Mouse (Mus musculus) heart, postnatal 0 days (tissue): Measurements from ENCODE around the gene Ap1ar. TPM values are rescaled to one million over a fixed set of nuclear protein-coding genes. Genes with fewer than 3 reads are reported as not detected.

ENCODE experiments used
- ATAC-seq: fragments of 200-750 bp; cut with Nextera tagmentation; 2 replicates; pipeline ENCODE4 v1.8.0; 2017; ENCODE audit warnings: low read depth, moderate number of reproducible peaks, moderate library complexity; ENCODE audit not compliant: insufficient read depth
- DNase-seq: peaks from one replicate; pipeline ENCODE4 v3.0.0-alpha.2; 2016; ENCODE audit warnings: low spot score
- H3K27ac ChIP-seq: fragments of 300-500 bp; sonication (generic); 2 replicates; pipeline ENCODE4 v1.5.1; 2014; ENCODE audit warnings: low read depth, mild to moderate bottlenecking
- H3K27me3 ChIP-seq: fragments of 300-500 bp; sonication (generic); 2 replicates; pipeline ENCODE4 v1.6.1; 2014; ENCODE audit warnings: low read length, mixed read lengths; ENCODE audit not compliant: control insufficient read depth, insufficient read depth
- H3K36me3 ChIP-seq: fragments of 300-500 bp; sonication (generic); replicated peaks from 2 replicates; pipeline ENCODE4 v1.6.1; 2014; ENCODE audit warnings: low read length, mixed read lengths; ENCODE audit not compliant: control insufficient read depth, insufficient read depth
- H3K4me1 ChIP-seq: fragments of 300-500 bp; sonication (generic); 2 replicates; pipeline ENCODE4 v1.6.1; 2014; ENCODE audit warnings: antibody characterized with exemption; ENCODE audit not compliant: control insufficient read depth, insufficient read depth
- H3K4me2 ChIP-seq: fragments of 300-500 bp; sonication (generic); 2 replicates; pipeline ENCODE4 v1.6.1; 2014; ENCODE audit warnings: low read depth, mild to moderate bottlenecking, low read length, moderate library complexity
- H3K4me3 ChIP-seq: fragments of 300-500 bp; sonication (generic); 2 replicates; pipeline ENCODE4 v1.5.1; 2014; ENCODE audit warnings: low read depth, low read length
- H3K9ac ChIP-seq: fragments of 300-500 bp; sonication (generic); replicated peaks from 2 replicates; pipeline ENCODE4 v1.6.1; 2014; ENCODE audit warnings: low read depth, low read length, mixed read lengths
- H3K9me3 ChIP-seq: fragments of 300-500 bp; sonication (generic); replicated peaks from 2 replicates; pipeline ENCODE4 v1.6.1; 2016; ENCODE audit warnings: low read length; ENCODE audit not compliant: control insufficient read depth
- CTCF ChIP-seq: IDR thresholded peaks from 2 replicates; pipeline ENCODE4 v1.5.1; 2016; ENCODE audit warnings: antibody characterized with exemption, control low read depth, low read depth
- EP300 ChIP-seq: IDR thresholded peaks from 2 replicates; pipeline ENCODE4 v1.6.1; 2016; ENCODE audit warnings: antibody characterized with exemption, low read depth
- WGBS: fragments of 180-500 bp; shearing (Covaris S2); extraction: QIAGEN DNeasy Blood & Tissue Kit; methylation state at CpG from one replicate; pipeline ENCODE4 v1.1.7; 2014; 5-methylcytosine and 5-hydroxymethylcytosine counted together
- polyA plus RNA-seq: library from polyadenylated mRNA; unstranded; fragments of >200 nt; fragmentation: Nextera tagmentation; extraction: Ambion mirVana; gene quantifications from 2 replicates; pipeline ENCODE4 v1.2.1, GENCODE M21; 2015
- total RNA-seq: library from RNA; depleted of rRNA; stranded (reverse); fragments of >200 nt; gene quantifications from 2 replicates; pipeline ENCODE4 v1.2.3, GENCODE M21; 2014; ENCODE audit warnings: low replicate concordance

Gene Ap1ar
- total and polyA plus RNA-seq, 2 experiments from 2014 or later: 16.4 to 18.2 TPM

DNA sequence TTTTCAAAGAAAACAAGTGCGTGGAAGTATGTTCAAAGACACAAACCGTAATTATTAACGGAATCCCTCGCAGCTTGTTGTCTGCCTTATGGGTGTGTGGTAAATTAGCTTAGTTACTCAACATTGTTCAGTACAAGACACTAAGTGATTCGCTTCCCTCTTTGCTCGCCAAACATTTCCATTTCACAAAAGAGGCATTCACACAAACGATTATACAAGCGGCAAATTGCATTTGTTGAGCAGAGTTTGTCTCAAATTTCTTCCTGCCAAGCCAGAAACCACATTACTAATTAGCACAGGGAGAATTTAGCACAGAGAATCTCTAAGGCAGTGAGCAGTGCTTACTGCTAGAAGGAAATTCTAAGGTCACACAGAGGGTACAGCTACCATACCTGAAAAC lies 4.6 kb upstream of the Ap1ar start:
- no peak overlapping the region for H3K4me2 ChIP-seq
- 0 out of 2 replicates have a peak, but pooled peaks cover under 1% of the 10 kb centered on the region for H3K4me1 ChIP-seq
- H3K27ac ChIP-seq: no peak overlapping the region
- DNase-seq: no peak
- H3K36me3 ChIP-seq: no peaks in the 10 kb centered on the region
- H3K9me3 ChIP-seq: no peaks in the 10 kb centered on the region
- 84% methylated on average over 8 of the region's 8 CpGs for WGBS
- no peak overlapping the region for H3K4me3 ChIP-seq
- ATAC-seq: no peak
- 0 out of 2 replicates have a peak, but pooled peaks cover 4% of the 10 kb centered on the region for H3K27me3 ChIP-seq
- no peak overlapping the region for H3K9ac ChIP-seq
- no peak for TF ChIP-seq EP300
- TF ChIP-seq CTCF: no peak

DNA sequence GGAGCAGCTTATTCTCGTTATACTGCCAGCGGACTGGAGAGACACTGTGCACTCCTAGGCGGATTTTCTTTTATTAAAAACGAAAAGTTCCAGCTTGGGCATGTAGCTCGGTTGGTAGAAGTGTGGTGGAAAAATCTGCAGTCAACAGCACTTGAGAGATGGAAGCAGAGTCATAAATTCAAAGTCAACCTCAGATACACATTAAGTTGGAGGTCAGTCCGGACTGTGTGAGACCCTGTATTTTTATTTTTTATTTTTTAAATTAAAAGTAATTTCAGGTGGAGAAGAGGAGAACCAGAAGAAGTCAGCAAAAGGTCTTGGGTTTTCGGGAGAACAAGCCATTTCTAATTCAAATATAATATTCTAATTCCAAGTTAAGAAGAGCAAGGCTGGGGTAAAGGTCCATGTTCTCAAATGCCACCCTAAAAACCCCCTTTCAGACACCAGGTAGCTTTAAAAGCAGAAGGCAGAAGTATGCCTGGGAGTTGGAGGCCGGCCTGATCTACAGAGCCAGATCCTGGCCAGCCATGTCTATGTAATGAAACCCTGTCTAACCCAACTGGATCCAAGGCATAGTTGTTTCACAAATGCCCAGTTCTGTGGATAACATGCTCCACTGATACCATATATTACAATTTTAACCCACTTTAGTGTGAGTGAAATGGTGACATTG lies 785 bp upstream of the Ap1ar start:
- Histone ChIP-seq H3K27ac (peak overlapping the region; percentile 93), H3K4me1 (0 out of 2 replicates have a peak, but pooled peaks cover 9% of the 10 kb centered on the region), H3K9ac (peak overlapping the region; percentile 77), H3K27me3 (0 out of 2 replicates have a peak, but pooled peaks cover 5% of the 10 kb centered on the region), H3K36me3 (no peaks in the 10 kb centered on the region), H3K4me2 (peak overlapping the region; percentile 94), H3K4me3 (peak overlapping the region; percentile 93), H3K9me3 (no peaks in the 10 kb centered on the region)
- DNase-seq (no peak), ATAC-seq (0 out of 2 replicates have a peak, but pooled peaks have one; percentile 0)
- whole genome bisulfite sequencing: 32% methylated on average over 8 of the region's 8 CpGs
- TF ChIP-seq EP300: no peak
- TF ChIP-seq CTCF: no peak

DNA sequence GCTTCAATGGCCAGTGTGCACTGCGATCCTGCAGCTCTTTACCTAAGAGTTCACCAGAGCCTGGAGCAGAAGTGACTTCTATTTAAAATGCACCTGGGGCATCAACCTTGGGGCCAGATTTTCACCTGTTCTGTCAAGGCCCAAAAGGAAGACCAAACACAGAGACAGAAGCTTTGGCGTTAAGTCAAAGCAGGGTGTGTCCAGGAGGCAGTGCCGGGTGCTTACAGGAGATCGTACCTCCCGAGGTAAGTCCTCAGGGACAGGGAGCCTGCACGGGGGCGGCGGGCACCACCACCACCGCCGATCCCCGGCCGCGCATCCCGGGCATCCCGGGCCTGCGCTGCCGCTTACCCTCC lies 547 bp downstream of the Ap1ar start:
- TF ChIP-seq EP300 (no peak), CTCF (no peak)
- H3K27ac ChIP-seq: peak overlapping the region; percentile 93
- H3K4me1 ChIP-seq: 0 out of 2 replicates have a peak, but pooled peaks cover 9% of the 10 kb centered on the region
- H3K4me2 ChIP-seq: peak overlapping the region; percentile 94
- peak overlapping the region; percentile 77 for H3K9ac ChIP-seq
- H3K9me3 ChIP-seq: no peaks in the 10 kb centered on the region
- 0 out of 2 replicates have a peak, but pooled peaks cover 5% of the 10 kb centered on the region for H3K27me3 ChIP-seq
- WGBS: 1% methylated on average over 17 of the region's 17 CpGs
- ATAC-seq (no peak), DNase-seq (peak; percentile 6)
- H3K4me3 ChIP-seq: peak overlapping the region; percentile 93
- no peaks in the 10 kb centered on the region for H3K36me3 ChIP-seq

DNA sequence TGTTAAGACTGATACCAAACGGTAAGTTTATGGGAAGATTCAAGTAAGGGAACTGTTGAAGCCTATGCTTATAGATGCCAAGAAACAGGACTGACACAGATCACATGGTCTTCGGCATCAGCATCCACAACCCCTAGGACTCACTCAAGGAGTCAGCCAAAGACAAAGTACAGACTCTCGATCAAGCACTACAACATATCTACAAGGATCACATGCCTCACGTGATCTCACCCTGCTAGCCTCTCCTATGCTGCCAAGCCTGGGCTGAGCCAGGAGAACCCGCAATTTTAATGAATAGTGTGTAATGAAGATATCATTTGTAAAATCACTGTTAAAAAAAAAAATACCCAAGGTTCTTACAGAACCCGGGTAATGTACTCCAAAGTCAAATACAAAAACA lies 1.7 kb downstream of the Ap1ar start:
- WGBS: 54% methylated on average over 6 of the region's 6 CpGs
- no peak for DNase-seq
- Histone ChIP-seq H3K27ac (no peak overlapping the region), H3K9ac (no peak overlapping the region), H3K4me1 (0 out of 2 replicates have a peak, but pooled peaks cover 9% of the 10 kb centered on the region), H3K36me3 (0 out of 2 replicates have a peak, but pooled peaks cover 4% of the 10 kb centered on the region), H3K27me3 (0 out of 2 replicates have a peak, but pooled peaks cover 2% of the 10 kb centered on the region), H3K9me3 (no peaks in the 10 kb centered on the region), H3K4me2 (no peak overlapping the region), H3K4me3 (no peak overlapping the region)
- no peak for ATAC-seq
- TF ChIP-seq EP300 (no peak), CTCF (no peak)

DNA sequence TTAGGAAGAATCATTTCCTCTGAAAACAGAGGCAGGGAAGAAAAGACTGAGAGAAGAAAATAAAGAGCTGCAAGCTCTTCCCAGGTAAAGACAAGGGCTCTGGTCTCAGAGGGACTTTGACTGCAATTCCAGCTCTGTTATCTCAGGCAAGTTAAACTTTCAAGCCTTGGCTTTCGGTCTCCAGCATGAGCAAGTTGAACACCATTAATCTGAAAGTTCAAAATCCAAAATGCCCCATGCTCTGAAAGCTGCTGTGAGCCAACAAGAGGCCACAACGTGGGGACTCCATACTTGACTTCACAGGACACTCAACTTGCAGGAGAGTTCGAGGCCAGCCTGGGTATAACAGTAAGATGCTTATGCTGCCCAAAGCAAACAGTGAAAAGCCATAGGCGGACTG lies 3.3 kb downstream of the Ap1ar start:
- WGBS: 78% methylated on average over 4 of the region's 4 CpGs
- no peak for ATAC-seq

More for the DNA sequence above, 3.3 kb downstream of the Ap1ar start:
- TF ChIP-seq CTCF (no peak), EP300 (no peak)
- 0 out of 2 replicates have a peak, but pooled peaks cover 9% of the 10 kb centered on the region for H3K4me1 ChIP-seq
- H3K27ac ChIP-seq: no peak overlapping the region
- H3K27me3 ChIP-seq: 0 out of 2 replicates have a peak, but pooled peaks cover 2% of the 10 kb centered on the region
- no peak overlapping the region for H3K4me2 ChIP-seq
- no peaks in the 10 kb centered on the region for H3K9me3 ChIP-seq
- H3K4me3 ChIP-seq: no peak overlapping the region
- no peak overlapping the region for H3K9ac ChIP-seq
- H3K36me3 ChIP-seq: 0 out of 2 replicates have a peak, but pooled peaks cover 4% of the 10 kb centered on the region
- no peak for DNase-seq
